Mouse (Mus musculus): Measurements from ENCODE around the gene Gm16434. TPM values are rescaled to one million over a fixed set of nuclear protein-coding genes. Genes with fewer than 3 reads are reported as not detected.
"Not testable (repeated sequence)": the region's sequence is repeated elsewhere in the genome, so short reads cannot be mapped to it uniquely, and the experiment has no call there.

Gene Gm16434
- polyA plus RNA-seq (2016; fragmentation: Nextera tagmentation; extraction: Ambion mirVana), result not detected in 2 replicates

- H3K36me3 ChIP-seq; H3K27me3 ChIP-seq (replicated peaks); ATAC-seq (ENCODE audit: low FRiP score, low read depth); H3K4me2 ChIP-seq (replicated peaks); H3K4me1 ChIP-seq; H3K9ac ChIP-seq; H3K4me3 ChIP-seq; H3K9me3 ChIP-seq; H3K27ac ChIP-seq: not testable (repeated sequence)
- WGBS, result no CpG with 5 or more reads among the region's 2 CpGs
Observed at GRCm38 (mm10) chr14:7194440-7194839, at the start of gene Gm16434. Gene Gm16434, minus strand, starts transcription at chr14:7194540.

- not testable (repeated sequence) for H3K4me2 ChIP-seq (replicated peaks); H3K27me3 ChIP-seq (replicated peaks)
Observed at GRCm38 (mm10) chr14:7243498-7243897, 49.2 kb upstream of the Gm16434 start.

GRCm38 (mm10) chr14:7200070-7200469 is 5.7 kb upstream of the Gm16434 start:
- not testable (repeated sequence) for ATAC-seq (ENCODE audit: low FRiP score, low read depth); H3K27me3 ChIP-seq (replicated peaks); H3K36me3 ChIP-seq; H3K9ac ChIP-seq; H3K4me3 ChIP-seq; H3K27ac ChIP-seq; H3K4me2 ChIP-seq (replicated peaks); H3K4me1 ChIP-seq; H3K9me3 ChIP-seq
- WGBS, result 95% methylated on average over 2 of the region's 3 CpGs

More at GRCm38 (mm10) chr14:7243498-7243897, 49.2 kb upstream of the Gm16434 start:
- ATAC-seq (ENCODE audit: low FRiP score, low read depth); H3K9ac ChIP-seq; H3K9me3 ChIP-seq; H3K4me3 ChIP-seq; H3K36me3 ChIP-seq; H3K27ac ChIP-seq; H3K4me1 ChIP-seq: not testable (repeated sequence)
- WGBS, result 7% methylated on average over 8 of the region's 10 CpGs

- not testable (repeated sequence) for H3K4me2 ChIP-seq (replicated peaks); H3K36me3 ChIP-seq; H3K4me3 ChIP-seq; H3K27me3 ChIP-seq (replicated peaks); ATAC-seq (ENCODE audit: low FRiP score, low read depth); H3K9ac ChIP-seq; H3K27ac ChIP-seq; H3K9me3 ChIP-seq; H3K4me1 ChIP-seq
- no CpG with 5 or more reads among the region's 37 CpGs for WGBS
Observed at GRCm38 (mm10) chr14:7174483-7174971, 19.8 kb downstream of the Gm16434 start, which contains the start of gene Gm3512. Gene Gm3512, minus strand, starts transcription at chr14:7174533.

Other genes starting within 250 kb of the Gm16434 start
- gene Gm6356, start 220.7 kb downstream of the Gm16434 start, polyA plus RNA-seq (2016; fragmentation: Nextera tagmentation; extraction: Ambion mirVana), result not detected in 2 replicates
- gene Gm10406, start 167.1 kb downstream of the Gm16434 start, polyA plus RNA-seq (2016; fragmentation: Nextera tagmentation; extraction: Ambion mirVana), result 1.1 and 1.3 TPM in 2 replicates
- not detected in 2 replicates for gene Gm3685, start 149.6 kb downstream of the Gm16434 start, polyA plus RNA-seq (2016; fragmentation: Nextera tagmentation; extraction: Ambion mirVana)
- gene Gm3696, start 93.9 kb downstream of the Gm16434 start, polyA plus RNA-seq (2016; fragmentation: Nextera tagmentation; extraction: Ambion mirVana), result 3.8 and 4.1 TPM in 2 replicates
- not detected in 2 replicates for gene Gm6676, start 69.1 kb downstream of the Gm16434 start, polyA plus RNA-seq (2016; fragmentation: Nextera tagmentation; extraction: Ambion mirVana)
- 5.4 and 5.9 TPM in 2 replicates for gene Gm3512, start 20.0 kb downstream of the Gm16434 start, polyA plus RNA-seq (2016; fragmentation: Nextera tagmentation; extraction: Ambion mirVana)
- gene Gm3727, start 70.2 kb upstream of the Gm16434 start, polyA plus RNA-seq (2016; fragmentation: Nextera tagmentation; extraction: Ambion mirVana), result not detected in 2 replicates
- 3.3 and 3.7 TPM in 2 replicates for gene Gm3739, start 120.5 kb upstream of the Gm16434 start, polyA plus RNA-seq (2016; fragmentation: Nextera tagmentation; extraction: Ambion mirVana)
- gene Gm5797, start 137.9 kb upstream of the Gm16434 start, polyA plus RNA-seq (2016; fragmentation: Nextera tagmentation; extraction: Ambion mirVana), result not detected in 2 replicates
- not detected in 2 replicates for gene Gm8374, start 170.6 kb upstream of the Gm16434 start, polyA plus RNA-seq (2016; fragmentation: Nextera tagmentation; extraction: Ambion mirVana)

Measured in neural tube, embryonic 12.5 days (tissue).